Mouse (Mus musculus) left cerebral cortex, postnatal 14 days (tissue): ENCODE measurements around the gene Tmtc1. TPM values are rescaled to one million over a fixed set of nuclear protein-coding genes. Genes with fewer than 3 reads are reported as not detected.

Experiments
- DNase-seq, 2 experiments: peaks; one replicate each; pipeline ENCODE4 v3.0.0; 2021 to 2022; ENCODE audit warnings: low spot score in 2 of 2, mixed read lengths in 1 of 2
- intact Hi-C: fragments of 180-260 bp; cut with DNase I; formaldehyde crosslinking; loops from one replicate; pipeline ENCODE4 v1.15.1; 2025
- total RNA-seq, 2 experiments: library from RNA; stranded (reverse); gene quantifications; 2 replicates each; pipeline ENCODE4 v1.2.3; 2021

Gene Tmtc1
- total RNA-seq, 2 experiments from 2014 or later: 44.1 to 48.1 TPM

DNA sequence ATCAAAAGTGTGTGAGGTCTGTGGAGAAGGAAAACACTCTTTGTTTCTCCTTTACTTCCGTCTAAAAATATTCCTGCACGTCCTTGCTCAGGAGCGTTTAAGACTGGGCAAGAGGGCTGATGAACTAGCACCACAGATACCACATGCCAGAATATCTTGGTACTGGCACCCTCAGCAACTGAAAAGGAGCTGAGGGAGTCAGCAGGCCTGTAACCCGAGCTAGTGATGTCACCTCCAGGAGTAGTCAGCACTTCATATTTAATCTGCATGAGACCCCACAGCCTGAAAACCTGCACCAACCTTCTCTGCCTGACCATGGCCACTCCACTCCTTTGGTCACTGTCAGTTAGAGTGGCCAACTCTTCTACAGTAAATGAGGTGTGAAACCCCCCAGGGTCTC is 5.1 kb downstream of the Tmtc1 start:
- intact Hi-C loops: no loop called here
- no peak for DNase-seq

DNA sequence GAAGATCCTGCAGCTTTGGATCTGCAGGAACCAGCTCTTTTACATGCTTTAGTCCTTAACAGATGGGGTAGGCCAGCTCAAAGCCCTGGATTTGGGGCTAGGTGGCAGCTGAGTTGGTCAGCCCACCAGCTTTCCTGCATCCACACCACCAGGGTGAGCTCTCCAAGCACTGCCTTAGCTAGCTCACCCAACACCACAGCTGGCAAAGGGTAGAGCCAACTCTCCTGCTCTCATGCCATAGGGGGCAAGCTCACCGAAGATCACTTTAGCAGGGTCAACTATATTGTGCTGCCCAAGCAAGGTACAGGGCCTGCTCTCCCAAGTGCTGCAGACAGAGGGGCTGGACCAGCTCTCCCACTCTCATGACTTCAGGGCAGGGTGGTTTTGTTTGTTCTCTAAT is 6.6 kb downstream of the Tmtc1 start:
- intact Hi-C loops: no loop called here

GRCm38 (mm10) chr6:148436441-148437001 is 7.7 kb downstream of the Tmtc1 start:
- DNase-seq: no peak
- intact Hi-C loops: no loop called here

More for the DNA sequence above, 6.6 kb downstream of the Tmtc1 start:
- DNase-seq: no peak

DNA sequence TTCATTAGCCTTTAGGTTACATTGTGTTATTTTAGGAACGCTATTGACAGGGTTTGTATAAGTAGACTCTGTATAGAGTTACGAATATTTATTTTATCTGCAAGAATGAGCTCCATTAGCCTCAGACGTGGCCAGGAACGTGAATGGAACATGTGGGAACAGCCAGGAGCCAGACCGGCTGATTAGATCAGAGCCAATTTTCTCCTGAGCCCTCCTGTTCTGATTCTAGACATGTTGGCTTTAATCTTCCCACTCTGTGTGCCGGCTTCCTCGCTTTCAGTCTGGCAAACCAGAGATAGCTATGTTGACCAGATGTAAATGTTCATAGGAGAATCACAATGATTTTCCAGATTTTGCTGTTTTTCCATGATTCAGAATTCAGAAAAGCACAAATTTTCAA is 22.6 kb downstream of the Tmtc1 start:
- intact Hi-C loops: no loop called here
- DNase-seq: no peak

DNA sequence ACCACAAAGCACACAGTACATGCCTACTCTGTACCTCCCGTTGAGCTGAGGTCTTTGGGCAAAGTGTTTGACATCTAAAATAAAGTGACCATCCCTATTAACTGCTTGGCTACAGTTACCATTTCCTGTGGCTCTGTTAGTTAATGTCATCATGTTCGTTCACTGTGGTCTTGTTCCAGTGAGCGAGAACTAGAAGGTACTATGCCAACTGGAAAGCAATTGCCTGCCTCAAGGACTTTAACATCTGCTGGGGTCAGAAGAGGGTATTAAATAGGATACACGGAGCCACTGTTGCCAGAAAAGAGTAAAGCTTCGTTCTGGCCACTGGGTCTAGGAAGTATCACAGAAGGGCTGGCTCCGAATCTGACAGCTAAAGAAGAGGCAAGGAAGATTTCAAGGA is 23.8 kb downstream of the Tmtc1 start:
- DNase-seq: no peak
- intact Hi-C loops: no loop called here

DNA sequence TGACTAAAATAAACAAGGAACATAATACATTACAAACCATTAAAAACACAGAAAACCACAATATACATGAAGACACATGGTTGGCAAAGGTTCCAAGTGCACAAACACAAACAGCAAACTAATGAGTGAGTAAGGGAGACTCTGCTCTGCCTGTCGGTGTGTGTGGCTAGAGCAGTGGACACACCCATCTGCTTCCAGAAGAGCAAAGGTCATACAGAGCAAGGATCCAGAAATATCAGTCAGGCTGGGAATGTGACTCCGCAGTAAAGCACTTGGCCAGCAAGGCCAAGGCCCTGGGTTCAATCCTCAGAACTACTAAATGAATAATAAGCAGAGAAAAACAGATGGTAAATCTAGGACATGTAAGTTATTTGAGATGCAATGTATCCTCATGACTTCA is 27.6 kb downstream of the Tmtc1 start:
- intact Hi-C loops: no loop called here

GRCm38 (mm10) chr6:148413638-148414037 is 30.6 kb downstream of the Tmtc1 start:
- intact Hi-C loops: no loop called here
- DNase-seq: no peak

More for the DNA sequence above, 27.6 kb downstream of the Tmtc1 start:
- no peak for DNase-seq

- intact Hi-C loops: no loop called here
Observed at GRCm38 (mm10) chr6:148406792-148407490, 37.2 kb downstream of the Tmtc1 start.

DNA sequence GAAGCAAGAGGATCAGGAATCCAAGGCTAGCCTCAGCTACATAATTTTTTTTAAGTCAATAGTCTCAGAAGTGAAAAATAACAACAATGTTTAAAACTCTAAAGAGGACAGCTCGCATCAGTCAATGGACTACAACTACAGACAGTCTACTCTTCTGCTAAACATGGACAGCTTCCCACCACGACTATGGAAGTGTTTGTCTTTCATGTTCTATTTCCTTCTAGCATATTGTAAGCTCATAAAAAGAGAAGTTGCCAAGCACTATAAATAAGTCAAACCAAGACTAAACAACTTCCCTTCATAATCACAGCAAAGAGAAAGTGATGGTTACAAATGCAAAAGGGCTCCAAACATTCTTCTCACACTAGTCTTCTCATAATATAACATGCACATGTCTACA is 38.6 kb downstream of the Tmtc1 start:
- no peak for DNase-seq
- intact Hi-C loops: no loop called here

More at GRCm38 (mm10) chr6:148406792-148407490, 37.2 kb downstream of the Tmtc1 start:
- no peak for DNase-seq

- intact Hi-C loops: no loop called here
- peak in 1 of 2 experiments; percentile 30 for DNase-seq
Observed at GRCm38 (mm10) chr6:148404500-148404899, 39.7 kb downstream of the Tmtc1 start.

- no peak for DNase-seq
- intact Hi-C loops: no loop called here
Observed at GRCm38 (mm10) chr6:148403761-148404160, 40.4 kb downstream of the Tmtc1 start.

- DNase-seq: no peak
- intact Hi-C loops: no loop called here
Observed at GRCm38 (mm10) chr6:148401031-148401430, 43.2 kb downstream of the Tmtc1 start.

DNA sequence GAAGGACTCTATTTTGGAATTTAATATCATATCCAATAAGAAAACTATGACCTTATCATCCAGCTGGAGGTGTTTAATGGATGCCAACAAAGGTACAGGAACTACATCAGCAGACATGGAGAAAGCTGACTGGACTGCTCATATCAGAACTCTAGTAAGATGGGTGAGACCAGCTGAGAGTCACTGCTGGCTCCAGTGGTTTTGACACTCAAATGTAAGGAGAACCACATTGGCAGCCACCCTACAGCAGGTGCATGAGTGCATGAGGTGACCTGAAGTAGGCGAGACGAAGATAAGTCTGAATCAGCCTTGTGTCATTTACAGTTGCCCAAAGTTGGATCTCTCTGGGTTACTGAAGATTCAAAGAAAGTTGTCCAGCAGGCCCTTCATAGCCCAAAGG is 44.6 kb downstream of the Tmtc1 start:
- no peak for DNase-seq
- intact Hi-C loops: no loop called here

GRCm38 (mm10) chr6:148398888-148399287 is 45.3 kb downstream of the Tmtc1 start:
- intact Hi-C loops: no loop called here
- DNase-seq: no peak

GRCm38 (mm10) chr6:148397270-148397669 is 46.9 kb downstream of the Tmtc1 start:
- intact Hi-C loops: no loop called here
- peak in 1 of 2 experiments; percentile 37 for DNase-seq

GRCm38 (mm10) chr6:148395272-148395671 is 48.9 kb downstream of the Tmtc1 start:
- DNase-seq: no peak
- intact Hi-C loops: no loop called here

- DNase-seq: no peak
- intact Hi-C loops: no loop called here
Observed at GRCm38 (mm10) chr6:148394294-148394693, 49.9 kb downstream of the Tmtc1 start.

DNA sequence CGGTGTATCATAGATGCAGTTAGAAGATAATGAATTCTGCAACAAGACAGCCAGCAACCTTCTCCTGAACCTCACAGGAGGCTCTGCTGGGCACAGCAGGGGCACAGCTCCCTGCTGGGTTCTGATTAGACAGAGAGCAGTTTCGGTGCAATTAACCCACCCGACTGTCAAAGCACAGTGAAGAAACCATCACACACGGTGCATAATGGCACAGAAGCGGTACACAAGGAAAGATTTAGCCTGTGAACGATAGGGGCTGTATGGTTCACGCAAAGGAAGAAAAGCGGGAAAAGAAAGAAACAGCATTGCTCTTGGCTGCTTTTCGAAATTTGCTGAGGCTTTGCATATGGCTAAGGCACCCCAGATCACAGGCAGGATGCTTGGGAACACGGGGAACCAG is 52.0 kb downstream of the Tmtc1 start:
- DNase-seq: no peak
- intact Hi-C loops: no loop called here

DNA sequence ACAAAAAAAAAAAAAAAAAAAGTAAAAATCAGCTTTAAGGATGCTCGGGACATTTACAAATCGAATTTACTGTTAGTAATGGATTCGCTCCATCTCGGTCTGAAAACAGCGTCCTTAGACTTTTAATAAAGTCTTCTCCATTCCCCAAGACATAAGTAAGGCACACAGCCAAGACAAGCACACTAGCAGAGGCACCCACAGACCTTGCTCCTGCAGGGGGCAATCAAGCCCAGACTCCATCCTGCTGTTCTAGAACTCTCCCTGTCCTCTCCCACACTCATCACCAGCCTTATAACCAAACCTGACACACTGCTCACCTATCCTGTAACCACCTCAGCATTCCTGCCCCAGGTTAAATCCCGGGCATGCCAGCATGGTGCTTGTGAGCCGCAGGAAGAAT is 52.9 kb downstream of the Tmtc1 start:
- no peak for DNase-seq
- intact Hi-C loops: no loop called here

DNA sequence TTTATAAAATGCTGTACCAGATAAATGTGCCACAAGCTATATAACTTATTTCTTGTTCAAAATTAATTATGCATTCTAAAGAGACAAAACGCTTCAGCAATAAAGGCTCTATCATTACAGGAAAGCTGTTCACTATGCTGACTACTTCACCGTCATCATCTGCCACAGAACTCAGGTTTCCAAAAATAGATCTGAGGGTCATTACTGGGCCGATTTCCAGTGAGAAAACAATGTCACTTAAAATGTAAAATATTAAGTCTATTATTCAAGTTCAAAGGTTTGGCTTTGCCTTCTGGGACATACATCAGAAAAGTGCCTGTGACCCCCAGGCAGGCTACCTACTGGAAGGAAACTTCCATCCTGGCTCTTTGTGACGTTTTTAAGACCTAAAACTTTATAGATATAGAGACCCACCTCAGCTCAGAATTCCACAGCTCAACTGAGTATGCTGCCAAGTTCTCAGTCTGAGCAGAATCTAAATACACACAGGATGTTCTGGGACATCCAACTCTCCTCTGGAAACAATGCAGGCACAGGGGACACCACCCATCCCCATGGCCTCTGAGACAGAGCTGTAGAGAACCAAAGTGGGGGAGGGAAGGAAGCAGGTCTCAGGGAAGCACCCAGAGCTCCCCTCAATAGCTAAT is 53.4 kb downstream of the Tmtc1 start:
- no peak for DNase-seq
- intact Hi-C loops: no loop called here

GRCm38 (mm10) chr6:148387990-148388389 is 56.2 kb downstream of the Tmtc1 start:
- intact Hi-C loops: no loop called here
- DNase-seq: no peak
